Mouse (Mus musculus): ENCODE data around the gene Prdm16.
A peak's percentile ranks its signal among the peaks of the same experiment; 100 is the strongest.

Gene Prdm16

GRCm38 (mm10) chr4:154389641-154390040 is 247.0 kb downstream of the Prdm16 start:
- DNase-seq (ENCODE audit: low spot score in 2 of 2), result no peak

DNA sequence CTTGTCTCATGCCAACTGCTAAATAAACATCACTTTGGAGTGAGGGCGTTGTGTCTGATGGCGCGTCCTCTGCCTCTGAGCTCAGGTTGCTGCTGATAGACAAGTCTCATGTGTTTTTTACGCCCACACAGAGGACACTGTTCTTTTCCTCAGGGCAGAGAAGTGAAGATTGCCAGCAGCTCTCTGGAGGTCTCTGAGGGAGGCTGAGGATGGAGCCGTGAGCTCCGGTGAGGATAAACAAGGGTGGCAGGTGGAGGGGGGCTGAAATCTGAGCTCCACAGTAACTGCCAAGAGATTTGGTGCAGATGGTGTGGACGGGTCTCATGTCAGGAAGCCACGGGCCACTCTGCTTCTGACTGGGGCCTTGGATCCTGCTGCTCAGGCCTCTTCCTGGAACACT is 249.9 kb downstream of the Prdm16 start:
- no peak for DNase-seq (ENCODE audit: low spot score in 2 of 2)

DNA sequence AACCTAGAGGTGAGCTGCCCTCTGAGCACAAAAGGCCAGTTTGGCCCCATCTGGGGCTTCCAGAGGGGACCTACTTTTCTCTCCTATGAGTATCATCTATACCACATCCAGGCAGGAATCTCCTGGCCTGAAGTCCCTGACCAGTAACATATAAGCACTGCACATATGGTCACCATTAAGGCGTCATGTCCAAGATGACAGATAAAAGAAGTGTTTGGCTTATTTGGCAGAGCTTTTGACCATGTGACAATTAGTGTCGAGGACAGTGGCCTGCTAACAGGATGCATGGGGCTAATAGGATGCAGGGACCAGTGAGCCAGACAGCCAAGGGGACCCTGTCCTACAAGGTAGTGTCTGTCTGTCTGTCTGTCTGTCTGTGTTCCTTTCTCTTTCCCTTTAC is 250.8 kb downstream of the Prdm16 start:
- no peak for DNase-seq (ENCODE audit: low spot score in 2 of 2)

DNA sequence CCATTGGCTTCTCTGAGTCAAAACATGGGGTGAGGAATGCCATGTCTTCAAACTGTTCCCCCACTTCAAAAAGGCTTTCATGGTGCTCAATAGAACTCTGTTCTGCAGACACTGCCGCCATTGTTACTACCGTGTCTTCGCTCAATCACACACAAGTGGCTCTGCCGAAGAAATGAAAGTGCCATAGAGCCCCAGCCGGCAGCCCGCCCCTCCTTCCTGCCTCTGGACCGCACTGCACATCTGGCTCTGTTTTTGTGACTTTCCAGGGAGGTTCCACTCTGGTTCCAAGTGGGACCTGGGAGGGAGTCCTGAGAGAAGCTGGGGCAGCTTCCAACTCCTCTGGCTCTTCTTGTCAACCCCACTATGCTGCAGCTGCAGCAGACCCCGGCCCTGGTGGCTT is 251.5 kb downstream of the Prdm16 start:
- no peak for DNase-seq (ENCODE audit: low spot score in 2 of 2)

DNA sequence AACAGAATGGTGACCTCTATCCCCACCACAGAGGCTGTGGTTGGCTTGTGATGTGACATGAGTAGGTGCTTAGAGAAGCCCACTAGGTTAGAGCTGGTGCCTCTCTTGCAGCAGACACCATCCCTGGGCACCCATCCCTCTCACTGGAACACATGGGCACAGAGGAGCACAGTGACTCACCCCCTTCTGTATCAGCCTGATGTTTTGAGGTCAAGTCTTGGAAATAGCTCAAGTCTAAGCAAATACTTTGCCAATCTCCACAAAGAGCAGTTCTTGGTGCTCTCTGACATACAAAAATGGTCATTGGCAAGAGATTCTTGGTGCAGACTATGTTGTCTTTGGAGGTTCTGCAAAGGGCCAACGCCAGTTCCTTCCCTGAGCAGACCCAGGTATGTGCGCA is 257.8 kb downstream of the Prdm16 start:
- no peak for DNase-seq (ENCODE audit: low spot score in 2 of 2)

DNA sequence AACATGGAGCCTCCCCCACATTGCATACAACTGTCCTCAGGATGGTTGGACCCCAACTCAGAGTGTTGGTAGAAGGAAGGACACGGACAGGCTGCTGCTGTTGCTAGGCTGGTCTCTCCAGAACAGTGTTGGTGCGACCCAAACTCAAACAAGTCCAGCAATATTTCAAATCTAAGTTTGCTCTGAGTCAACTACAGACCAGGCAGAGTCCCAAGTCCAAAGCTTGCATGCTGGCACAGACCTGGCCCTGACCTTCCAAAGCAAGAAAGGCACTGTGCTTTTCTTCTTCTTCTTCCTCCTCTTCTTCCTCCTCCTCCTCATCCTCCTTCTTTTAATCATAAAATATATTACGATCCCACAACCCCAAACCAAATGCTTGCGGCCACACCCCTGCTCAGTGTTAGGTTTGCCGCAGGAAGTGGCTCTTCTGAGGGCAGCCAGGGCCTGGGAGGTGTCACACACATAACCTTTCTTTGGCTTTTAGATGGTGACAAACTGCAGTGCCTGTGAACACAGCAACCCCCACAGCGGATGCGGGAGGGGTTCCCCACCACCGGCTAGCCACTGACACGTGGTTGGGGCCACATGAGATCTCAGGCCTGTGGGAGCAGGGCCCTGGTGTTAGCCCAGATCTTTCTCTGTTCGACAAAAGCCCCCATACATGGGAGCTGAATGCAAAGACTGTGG is 260.6 kb downstream of the Prdm16 start:
- DNase-seq (ENCODE audit: low spot score in 2 of 2), result no peak

- no peak for DNase-seq (ENCODE audit: low spot score in 2 of 2)
Measured at GRCm38 (mm10) chr4:154371542-154372247, 265.0 kb downstream of the Prdm16 start.

DNA sequence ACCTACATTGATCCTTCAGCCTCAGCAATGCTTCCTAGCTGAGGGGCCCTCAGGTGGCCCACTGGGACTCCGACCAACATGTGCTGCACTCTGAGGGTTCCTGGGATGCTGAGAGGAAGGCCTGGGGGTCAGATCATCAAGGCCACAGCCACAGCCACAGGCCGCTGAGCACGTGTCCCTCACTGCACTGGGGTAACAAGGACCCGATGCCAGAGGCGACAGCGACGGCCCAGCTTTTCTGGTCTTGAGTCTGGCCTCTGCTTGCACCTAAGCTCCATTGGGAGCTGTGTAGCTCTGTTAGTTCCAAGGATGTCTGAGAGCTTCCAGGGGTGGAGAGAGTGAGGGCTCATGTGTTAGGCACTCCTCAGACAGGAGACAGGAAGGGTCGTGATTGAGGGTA is 265.8 kb downstream of the Prdm16 start:
- no peak for DNase-seq (ENCODE audit: low spot score in 2 of 2)

DNA sequence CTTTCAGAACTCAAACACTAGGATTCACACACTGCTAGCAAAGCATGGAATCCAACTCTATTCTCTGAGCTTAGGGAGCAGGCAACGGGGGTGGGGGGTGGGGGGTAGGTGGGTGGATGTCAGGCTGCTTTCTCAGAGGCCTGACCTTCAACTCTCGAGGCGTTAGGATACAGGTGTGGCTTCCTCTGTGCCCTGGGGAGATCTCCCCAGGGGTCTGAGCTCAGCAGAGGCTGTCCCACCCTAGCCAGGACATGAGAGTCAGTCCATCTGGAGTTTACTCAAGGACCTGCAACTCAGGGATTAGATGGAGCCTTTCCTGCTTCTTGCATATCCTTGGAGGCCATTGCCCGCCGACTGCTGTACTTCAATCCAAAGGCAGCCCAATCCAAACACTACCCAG is 267.6 kb downstream of the Prdm16 start:
- no peak for DNase-seq (ENCODE audit: low spot score in 2 of 2)

DNA sequence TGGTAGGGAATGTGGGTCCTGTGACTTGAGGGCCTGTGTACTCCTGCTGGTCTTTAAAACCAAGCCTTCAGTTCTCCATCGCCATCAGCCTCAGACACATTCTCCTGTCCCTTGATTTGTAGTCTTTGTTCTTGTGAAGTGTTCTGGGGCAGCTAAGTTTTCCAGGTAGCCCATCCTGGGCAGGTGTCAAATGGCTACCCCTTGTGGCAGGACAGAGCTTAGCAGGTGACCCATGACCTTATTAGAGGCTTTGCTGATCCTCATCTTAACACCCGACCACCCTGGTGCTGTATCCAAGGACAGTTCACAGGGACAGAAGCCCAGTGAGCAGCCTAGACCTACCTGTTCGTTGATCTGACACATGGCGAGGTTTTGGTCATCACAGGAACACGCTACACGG is 269.8 kb downstream of the Prdm16 start:
- DNase-seq (ENCODE audit: low spot score in 2 of 2), result no peak

- peak; percentile 43 to 49 for DNase-seq (ENCODE audit: low spot score in 2 of 2)
Measured at GRCm38 (mm10) chr4:154364752-154365151, 271.9 kb downstream of the Prdm16 start.

GRCm38 (mm10) chr4:154360850-154361249 is 275.8 kb downstream of the Prdm16 start:
- no peak for DNase-seq (ENCODE audit: low spot score in 2 of 2)

- DNase-seq (ENCODE audit: low spot score in 2 of 2), result no peak
Measured at GRCm38 (mm10) chr4:154360441-154360840, 276.2 kb downstream of the Prdm16 start.

DNA sequence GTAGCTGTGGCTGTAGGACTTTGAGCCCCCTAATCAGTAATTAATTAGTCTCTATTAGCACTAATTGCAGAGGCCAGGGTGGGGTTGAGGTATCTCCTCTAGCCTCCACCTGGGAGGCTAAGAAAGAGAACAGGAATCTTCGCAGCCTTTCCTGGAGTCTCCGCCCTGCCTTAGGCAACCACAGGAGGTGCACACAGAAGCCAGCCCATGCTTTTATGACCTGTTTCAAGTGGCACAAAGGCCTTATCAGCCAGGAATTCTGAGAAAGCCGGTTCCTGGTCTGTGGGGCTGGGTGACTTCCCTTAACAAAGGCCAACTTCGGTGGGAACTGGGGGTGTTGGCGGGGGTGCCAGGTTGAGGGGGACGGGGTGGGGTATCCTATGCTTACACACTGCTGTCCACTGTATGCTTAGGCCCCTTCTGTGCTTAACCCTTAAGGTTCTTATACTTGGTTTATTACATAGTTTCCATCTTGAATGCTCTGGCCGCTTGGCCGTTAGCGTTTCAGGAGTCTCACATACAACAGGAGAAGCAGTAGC is 276.8 kb downstream of the Prdm16 start:
- no peak for DNase-seq (ENCODE audit: low spot score in 2 of 2)

- no peak for DNase-seq (ENCODE audit: low spot score in 2 of 2)
Measured at GRCm38 (mm10) chr4:154358816-154359215, 277.9 kb downstream of the Prdm16 start.

DNA sequence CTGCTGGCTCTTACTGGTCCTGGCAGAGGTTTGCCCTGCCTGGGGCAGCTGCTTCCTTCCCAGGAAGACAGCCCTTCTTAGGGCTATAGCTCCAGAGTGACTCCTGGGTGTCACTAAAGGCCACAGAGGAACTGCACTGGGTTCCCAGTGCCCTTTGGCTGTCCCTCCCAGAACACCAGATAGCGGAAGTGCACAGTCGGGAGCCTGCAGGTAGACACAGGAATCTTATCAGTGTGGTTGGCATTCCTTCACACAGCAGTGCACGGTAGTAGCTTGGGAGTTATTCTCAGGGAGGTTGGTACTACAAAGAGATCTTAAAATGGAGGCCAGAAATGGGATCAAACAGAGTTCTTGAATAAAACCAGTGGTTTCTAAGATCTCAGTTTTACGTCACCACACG is 278.3 kb downstream of the Prdm16 start:
- no peak for DNase-seq (ENCODE audit: low spot score in 2 of 2)

DNA sequence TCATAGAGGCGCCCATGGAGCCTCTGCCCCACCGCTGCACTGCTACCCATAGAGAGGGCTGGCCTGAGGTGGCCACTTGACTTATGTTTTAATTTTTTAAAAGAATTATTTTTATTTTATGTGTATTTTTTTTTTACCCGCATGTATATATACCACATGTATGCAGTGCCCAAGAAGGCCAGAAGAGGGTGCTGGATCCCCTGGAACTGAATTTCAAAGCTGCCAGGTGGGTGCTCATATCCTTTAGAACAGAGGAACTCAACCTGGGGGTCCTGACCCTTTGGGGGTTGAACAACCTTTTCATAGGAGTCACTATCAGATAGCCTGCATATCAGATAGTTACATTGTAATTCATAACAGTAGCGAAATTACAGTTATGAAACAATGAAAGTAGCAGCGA is 281.3 kb downstream of the Prdm16 start:
- no peak for DNase-seq (ENCODE audit: low spot score in 2 of 2)

DNA sequence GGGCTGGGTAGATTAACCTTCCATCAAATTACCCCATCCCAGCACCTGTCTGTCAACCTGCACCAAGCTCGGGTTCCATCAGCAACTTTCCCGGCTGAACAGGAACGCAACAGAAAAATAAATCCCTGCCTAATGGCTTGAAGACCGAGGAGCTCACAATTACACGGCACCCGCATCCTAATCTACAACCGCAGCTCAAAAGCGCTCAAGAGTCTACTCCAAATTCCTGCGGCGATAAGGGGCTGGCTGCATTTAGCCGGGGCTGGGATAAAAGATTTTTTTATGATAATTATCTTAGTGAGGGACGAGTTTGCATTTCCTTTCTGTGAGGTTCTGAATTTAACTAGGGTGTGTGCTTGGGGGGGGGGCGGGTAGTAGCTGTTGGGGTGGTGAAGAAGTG is 284.4 kb downstream of the Prdm16 start:
- DNase-seq (ENCODE audit: low spot score in 2 of 2), result no peak

DNA sequence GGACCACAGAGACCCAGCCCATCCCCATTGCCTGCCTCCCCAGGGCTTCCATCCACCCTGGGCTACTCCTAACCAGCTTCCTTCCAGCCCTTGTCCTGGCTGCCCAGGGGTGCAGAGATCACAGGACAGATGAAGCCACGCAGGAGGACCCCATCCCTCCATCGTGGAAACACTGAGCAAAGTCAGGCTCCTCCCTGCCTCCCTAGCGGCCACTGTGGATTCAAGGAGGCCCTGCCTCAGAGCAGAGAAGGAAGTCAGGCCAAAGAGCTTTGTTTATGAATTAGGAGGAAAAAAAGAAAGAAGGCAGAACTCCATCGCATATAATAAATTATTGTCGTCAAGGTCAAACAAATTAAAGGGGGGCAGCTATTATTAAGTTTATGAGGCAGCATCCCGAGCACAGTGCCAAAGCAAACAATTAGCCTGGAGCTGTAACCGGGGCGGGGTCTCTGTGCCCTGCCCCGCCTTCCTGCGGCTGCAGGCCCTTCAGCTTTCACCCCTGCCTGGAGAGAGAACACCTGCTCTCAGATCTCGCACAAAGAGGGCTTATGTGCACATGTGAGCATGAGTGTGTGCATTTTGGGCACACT is 288.4 kb downstream of the Prdm16 start:
- DNase-seq (ENCODE audit: low spot score in 2 of 2), result no peak

DNA sequence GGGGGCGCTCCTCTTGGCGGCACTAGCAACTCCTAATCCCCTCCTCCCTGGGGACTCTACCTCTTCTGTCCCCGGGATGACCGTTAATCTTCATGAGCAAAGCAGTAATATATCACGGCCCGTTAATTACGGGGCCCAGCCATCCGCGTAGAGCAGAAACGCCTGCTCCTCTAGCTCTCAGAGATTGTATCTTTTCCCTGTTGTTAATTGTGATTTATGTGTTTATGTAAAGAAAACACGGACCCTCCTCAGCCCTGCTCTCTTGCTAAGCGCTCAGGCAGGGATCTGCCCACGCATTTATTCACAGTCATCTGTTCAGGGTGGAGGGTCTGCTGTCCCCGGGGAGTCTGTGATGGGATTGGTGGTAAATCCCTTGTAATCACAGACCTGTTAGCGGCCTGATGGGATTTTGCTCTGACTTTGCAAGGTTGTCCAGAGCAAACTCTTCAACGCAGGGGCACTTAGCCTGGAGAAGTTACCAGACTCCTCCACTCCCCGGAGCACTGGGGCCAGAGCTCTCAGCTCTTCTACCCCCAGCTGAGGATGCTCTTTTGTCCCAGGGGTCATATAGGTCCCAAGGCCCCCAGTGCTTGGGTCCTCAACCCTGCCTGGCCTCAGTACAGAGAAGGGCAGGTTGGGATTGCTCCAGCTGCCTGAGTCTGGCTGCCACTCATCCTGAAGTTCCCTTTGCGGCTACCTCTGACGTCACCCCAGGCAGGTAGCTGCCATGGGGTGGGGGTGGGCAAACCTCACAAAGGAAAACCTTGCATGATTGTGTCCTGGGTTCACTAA is 289.7 kb downstream of the Prdm16 start:
- DNase-seq (ENCODE audit: low spot score in 2 of 2), result no peak

DNA sequence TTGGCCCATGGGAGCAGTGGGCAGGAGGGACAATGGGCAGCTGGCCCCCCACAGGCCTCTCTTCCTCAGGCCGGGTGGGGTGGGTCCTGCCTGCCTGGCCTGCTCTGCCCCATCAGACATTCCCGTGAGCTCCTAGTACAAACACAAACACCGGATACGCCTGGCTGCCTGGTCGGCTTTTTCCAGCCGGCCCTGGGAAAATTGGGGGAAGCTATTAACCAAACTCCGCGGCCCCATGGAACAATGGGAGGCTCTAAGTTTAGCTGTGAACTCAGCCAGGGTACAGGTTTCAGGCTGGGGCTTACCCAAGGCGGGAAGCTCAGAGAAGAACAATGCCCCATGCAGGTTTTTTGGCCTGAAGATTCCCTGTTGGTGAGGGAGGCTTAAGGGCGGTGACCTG is 300.0 kb downstream of the Prdm16 start:
- no peak for DNase-seq (ENCODE audit: low spot score in 2 of 2)

GRCm38 (mm10) chr4:154335761-154336160 is 300.9 kb downstream of the Prdm16 start, which contains the start of gene B230104I21Rik:
Gene B230104I21Rik (plus strand): TSS chr4:154336127.
- peak; percentile 25 to 38 for DNase-seq (ENCODE audit: low spot score in 2 of 2)

Measured in right cerebral cortex, adult 2 months (tissue).